Mouse (Mus musculus): ENCODE measurements at regions not wholly inside any gene's neighbourhood (a gene's known extent, or its start where the extent isn't known, plus 50 kb on each side); places are given as distances from the start of the nearest gene placed in this dataset.

GRCm38 (mm10) chr6:98080076-98080475, 262.5 kb downstream of the Gm765 start:
- Histone ChIP-seq H3K4me3 (ENCODE audit: insufficient read depth, poor library complexity, severe bottlenecking) (no peak overlapping the region), H3K36me3 (ENCODE audit: control insufficient read depth, insufficient read depth) (no peaks in the 10 kb centered on the region), H3K79me3 (ENCODE audit: low read depth) (no peaks in the 10 kb centered on the region), H3K79me2 (ENCODE audit: control insufficient read depth, insufficient read depth) (no peaks in the 10 kb centered on the region), H3ac (ENCODE audit: control insufficient read depth, insufficient read length, low read depth) (no peak overlapping the region), H3K27me3 (ENCODE audit: control insufficient read depth, insufficient read depth, insufficient read length) (peaks cover 14% of the 10 kb centered on the region)
- TF ChIP-seq USF1 (IDR thresholded peaks at IDR 0.05; ENCODE audit: low read depth) = no peak
- TF ChIP-seq CTCF (IDR thresholded peaks at IDR 0.05; ENCODE audit: control insufficient read depth, insufficient read depth, insufficient read length) = no peak
- no peak for TF ChIP-seq MYOG (IDR thresholded peaks at IDR 0.05; ENCODE audit: control insufficient read depth, extremely low read depth, insufficient read length)
- TF ChIP-seq MAX (IDR thresholded peaks at IDR 0.05) = no peak
- TF ChIP-seq FOSL1 (IDR thresholded peaks at IDR 0.05; ENCODE audit: insufficient read depth, low read length, poor library complexity, severe bottlenecking) = no peak
- no peak for TF ChIP-seq CEBPB (IDR thresholded peaks at IDR 0.05; ENCODE audit: low read depth)
- no peak for TF ChIP-seq MYOD1 (IDR thresholded peaks at IDR 0.05; ENCODE audit: control insufficient read depth, insufficient read length, low read depth)

Data from C2C12 (cell line).